Mouse (Mus musculus): ENCODE results near the gene Pdzd7. TPM values are rescaled to one million over a fixed set of nuclear protein-coding genes. Genes with fewer than 3 reads are reported as not detected.

Pdzd7 gene
- polyA plus RNA-seq, 1 experiment from 2014 or later: 0.34 TPM

GRCm38 (mm10) chr19:45075323-45076035, 30.0 kb upstream of the Pdzd7 start:
- 1% methylated on average over 32 of the region's 32 CpGs for WGBS
- Histone ChIP-seq H3K4me3 (peak overlapping the region; percentile 61), H3K9ac (peak overlapping the region; percentile 81), H3K4me1 (peaks cover 56% of the 10 kb centered on the region), H3K4me2 (peak overlapping the region; percentile 96), H3K27ac (peak overlapping the region; percentile 45), H3K27me3 (peaks cover 54% of the 10 kb centered on the region), H3K36me3 (no peaks in the 10 kb centered on the region), H3K9me3 (no peaks in the 10 kb centered on the region)
- peak; percentile 35 for ATAC-seq (ENCODE audit: borderline replicate concordance, extremely low read depth, low FRiP score, low TSS enrichment)

GRCm38 (mm10) chr19:45074580-45075322, 29.2 kb upstream of the Pdzd7 start, which contains the start of gene Kazald1:
Gene Kazald1, plus strand, starts transcription at chr19:45075241.
- peak within 1 kb of the TSS; percentile 61 for H3K4me3 ChIP-seq
- no peaks in the 10 kb centered on the region for H3K9me3 ChIP-seq
- H3K4me1 ChIP-seq: peaks cover 49% of the 10 kb centered on the region
- 0% methylated on average over 44 of the region's 45 CpGs for WGBS
- H3K27ac ChIP-seq: peak within 1 kb of the TSS; percentile 96
- ATAC-seq (ENCODE audit: borderline replicate concordance, extremely low read depth, low FRiP score, low TSS enrichment): peak; percentile 89
- H3K36me3 ChIP-seq: no peaks in the 10 kb centered on the region
- peak within 1 kb of the TSS; percentile 96 for H3K4me2 ChIP-seq
- peaks cover 47% of the 10 kb centered on the region for H3K27me3 ChIP-seq
- peak within 1 kb of the TSS; percentile 81 for H3K9ac ChIP-seq

GRCm38 (mm10) chr19:45073871-45074542, 28.5 kb upstream of the Pdzd7 start:
- H3K9me3 ChIP-seq: no peaks in the 10 kb centered on the region
- peaks cover 44% of the 10 kb centered on the region for H3K27me3 ChIP-seq
- peak overlapping the region; percentile 96 for H3K4me2 ChIP-seq
- no peaks in the 10 kb centered on the region for H3K36me3 ChIP-seq
- H3K4me1 ChIP-seq: peaks cover 43% of the 10 kb centered on the region
- 7% methylated on average over 20 of the region's 20 CpGs for WGBS
- peak; percentile 27; the same call in 1 of the 2 replicates for ATAC-seq (ENCODE audit: borderline replicate concordance, extremely low read depth, low FRiP score, low TSS enrichment)
- H3K27ac ChIP-seq: peak overlapping the region; percentile 96
- H3K4me3 ChIP-seq: peak overlapping the region; percentile 61
- H3K9ac ChIP-seq: peak overlapping the region; percentile 81

GRCm38 (mm10) chr19:45067758-45068510, 22.4 kb upstream of the Pdzd7 start:
- no peaks in the 10 kb centered on the region for H3K4me1 ChIP-seq
- H3K4me3 ChIP-seq: no peak overlapping the region
- no peak overlapping the region for H3K27ac ChIP-seq
- H3K9me3 ChIP-seq: no peaks in the 10 kb centered on the region
- WGBS: 77% methylated on average over 7 of the region's 7 CpGs
- ATAC-seq (ENCODE audit: borderline replicate concordance, extremely low read depth, low FRiP score, low TSS enrichment): no peak
- no peaks in the 10 kb centered on the region for H3K36me3 ChIP-seq
- no peak overlapping the region for H3K9ac ChIP-seq
- H3K27me3 ChIP-seq: peaks cover 54% of the 10 kb centered on the region
- H3K4me2 ChIP-seq: no peak overlapping the region

GRCm38 (mm10) chr19:45067170-45067569, 21.7 kb upstream of the Pdzd7 start:
- H3K9me3 ChIP-seq: no peaks in the 10 kb centered on the region
- H3K27ac ChIP-seq: no peak overlapping the region
- no peak for ATAC-seq (ENCODE audit: borderline replicate concordance, extremely low read depth, low FRiP score, low TSS enrichment)
- H3K4me2 ChIP-seq: no peak overlapping the region
- H3K4me3 ChIP-seq: no peak overlapping the region
- H3K9ac ChIP-seq: no peak overlapping the region
- WGBS: 32% methylated on average over 17 of the region's 17 CpGs
- no peaks in the 10 kb centered on the region for H3K36me3 ChIP-seq
- H3K27me3 ChIP-seq: peaks cover 54% of the 10 kb centered on the region
- H3K4me1 ChIP-seq: no peaks in the 10 kb centered on the region

- peaks cover 54% of the 10 kb centered on the region for H3K27me3 ChIP-seq
- no peaks in the 10 kb centered on the region for H3K4me1 ChIP-seq
- WGBS: 5% methylated on average over 21 of the region's 21 CpGs
- no peak overlapping the region for H3K9ac ChIP-seq
- H3K27ac ChIP-seq: no peak overlapping the region
- H3K4me3 ChIP-seq: no peak overlapping the region
- no peak overlapping the region for H3K4me2 ChIP-seq
- ATAC-seq (ENCODE audit: borderline replicate concordance, extremely low read depth, low FRiP score, low TSS enrichment): no peak
- no peaks in the 10 kb centered on the region for H3K36me3 ChIP-seq
- H3K9me3 ChIP-seq: no peaks in the 10 kb centered on the region
Observed at GRCm38 (mm10) chr19:45065226-45065625, 19.7 kb upstream of the Pdzd7 start.

GRCm38 (mm10) chr19:45063565-45064292, 18.2 kb upstream of the Pdzd7 start:
- ATAC-seq (ENCODE audit: borderline replicate concordance, extremely low read depth, low FRiP score, low TSS enrichment): peak; percentile 20; the same call in 1 of the 2 replicates
- Histone ChIP-seq H3K4me2 (no peak overlapping the region), H3K4me3 (no peak overlapping the region), H3K4me1 (peaks cover 6% of the 10 kb centered on the region; the same call in 1 of the 2 replicates), H3K27ac (no peak overlapping the region), H3K36me3 (no peaks in the 10 kb centered on the region), H3K27me3 (peaks cover 50% of the 10 kb centered on the region), H3K9ac (no peak overlapping the region), H3K9me3 (no peaks in the 10 kb centered on the region)
- WGBS: 42% methylated on average over 19 of the region's 20 CpGs

GRCm38 (mm10) chr19:45058841-45059240, 13.3 kb upstream of the Pdzd7 start:
- H3K27ac ChIP-seq: peak overlapping the region; percentile 97
- WGBS: under 1% methylated on average over 14 of the region's 14 CpGs
- H3K9ac ChIP-seq: peak overlapping the region; percentile 67
- peak overlapping the region; percentile 71 for H3K4me2 ChIP-seq
- peaks cover 21% of the 10 kb centered on the region for H3K4me1 ChIP-seq
- H3K27me3 ChIP-seq: peaks cover 3% of the 10 kb centered on the region
- 0 out of 2 replicates have a peak, but pooled peaks cover 4% of the 10 kb centered on the region for H3K36me3 ChIP-seq
- peak overlapping the region; percentile 53 for H3K4me3 ChIP-seq
- ATAC-seq (ENCODE audit: borderline replicate concordance, extremely low read depth, low FRiP score, low TSS enrichment): no peak
- no peaks in the 10 kb centered on the region for H3K9me3 ChIP-seq

- Histone ChIP-seq H3K9ac (peak overlapping the region; percentile 67), H3K4me2 (peak overlapping the region; percentile 71), H3K4me3 (peak overlapping the region; percentile 53), H3K9me3 (no peaks in the 10 kb centered on the region), H3K4me1 (peaks cover 21% of the 10 kb centered on the region), H3K27ac (peak overlapping the region; percentile 97), H3K27me3 (no peaks in the 10 kb centered on the region), H3K36me3 (0 out of 2 replicates have a peak, but pooled peaks cover 4% of the 10 kb centered on the region)
- peak; percentile 94 for ATAC-seq (ENCODE audit: borderline replicate concordance, extremely low read depth, low FRiP score, low TSS enrichment)
- under 1% methylated on average over 34 of the region's 34 CpGs for WGBS
Observed at GRCm38 (mm10) chr19:45058113-45058839, 12.8 kb upstream of the Pdzd7 start.

GRCm38 (mm10) chr19:45057724-45058112, 12.2 kb upstream of the Pdzd7 start:
- Histone ChIP-seq H3K9ac (peak overlapping the region; percentile 59), H3K4me1 (peaks cover 21% of the 10 kb centered on the region), H3K27ac (peak overlapping the region; percentile 97), H3K4me2 (peak overlapping the region; percentile 71), H3K36me3 (peaks cover 4% of the 10 kb centered on the region; the same call in 1 of the 2 replicates), H3K27me3 (no peaks in the 10 kb centered on the region), H3K4me3 (peak overlapping the region; percentile 53), H3K9me3 (no peaks in the 10 kb centered on the region)
- no peak for ATAC-seq (ENCODE audit: borderline replicate concordance, extremely low read depth, low FRiP score, low TSS enrichment)
- WGBS: 27% methylated on average over 7 of the region's 7 CpGs

All from lung, embryonic 15.5 days (tissue).